Mouse (Mus musculus) adrenal gland, adult 18-20 months (tissue): Measurements from ENCODE around the gene Gm10961. TPM values are rescaled to one million over a fixed set of nuclear protein-coding genes. Genes with fewer than 3 reads are reported as not detected.

Experiments
- DNase-seq, 2 experiments: peaks; one replicate each; pipeline ENCODE4 v3.0.0; 2021 to 2022; ENCODE audit warnings: low spot score in 2 of 2
- total RNA-seq, 2 experiments: library from RNA; stranded (reverse); gene quantifications; 1 replicate in 1 of 2; 2 replicates in 1 of 2; pipeline ENCODE4 v1.2.3; 2021

Gene Gm10961
- total RNA-seq, 2 experiments from 2014 or later = not detected

GRCm38 (mm10) chr3:107656151-107656550 is 25.0 kb downstream of the Gm10961 start:
- DNase-seq = no peak

GRCm38 (mm10) chr3:107656888-107657287 is 25.8 kb downstream of the Gm10961 start:
- no peak for DNase-seq

- DNase-seq = no peak
These were observed 27.9 kb downstream of the Gm10961 start for GRCm38 (mm10) chr3:107659000-107659399.

DNA sequence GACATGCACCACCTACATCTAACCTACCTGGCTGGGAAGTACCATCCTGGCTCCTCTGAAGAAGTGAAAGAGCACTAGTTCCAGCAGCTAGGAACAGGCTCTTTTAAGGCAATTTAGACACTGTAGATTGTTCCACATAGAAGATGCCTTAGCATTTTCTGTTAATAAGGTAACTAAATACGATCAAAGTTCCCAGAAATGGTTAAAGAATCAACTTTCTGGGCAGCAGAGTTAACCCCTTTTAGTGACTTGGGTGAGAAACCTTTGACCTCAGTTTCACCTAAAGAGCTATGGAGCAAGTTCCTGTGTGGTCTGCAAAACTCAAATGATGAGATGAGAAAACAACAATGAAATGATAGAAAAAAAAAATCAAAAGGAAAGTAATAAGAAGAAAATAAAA is 33.5 kb downstream of the Gm10961 start:
- DNase-seq = no peak

- DNase-seq = no peak
These were observed 36.3 kb downstream of the Gm10961 start for GRCm38 (mm10) chr3:107667426-107667825.

GRCm38 (mm10) chr3:107668786-107669185 is 37.7 kb downstream of the Gm10961 start:
- no peak for DNase-seq

- no peak for DNase-seq
These were observed 39.4 kb downstream of the Gm10961 start for GRCm38 (mm10) chr3:107670500-107670899.

GRCm38 (mm10) chr3:107671509-107671908 is 40.4 kb downstream of the Gm10961 start:
- DNase-seq = no peak

- DNase-seq = no peak
These were observed 49.9 kb downstream of the Gm10961 start for GRCm38 (mm10) chr3:107680790-107681576.

Other genes starting within 250 kb of the Gm10961 start
- gene Kcnc4, start 171.8 kb upstream of the Gm10961 start, total RNA-seq = 10 to 100 TPM in 1 of 2 experiments, 1 to 10 TPM in 1; 9.4 to 12.9 TPM
- 10 to 100 TPM in 1 of 2 experiments, 1 to 10 TPM in 1; 6.4 to 14.9 TPM for gene Slc6a17, start 113.3 kb upstream of the Gm10961 start, total RNA-seq
- gene Ubl4b, start 76.2 kb upstream of the Gm10961 start, total RNA-seq = not detected
- gene Alx3, start 36.3 kb upstream of the Gm10961 start, total RNA-seq = not detected
- 10 to 100 TPM; 28.2 to 34.6 TPM for gene Strip1, start 372 bp downstream of the Gm10961 start, total RNA-seq
- gene Ahcyl1, start 65.2 kb downstream of the Gm10961 start, total RNA-seq = 100 to 1,000 TPM; 252 to 308 TPM
- 10 to 100 TPM; 13.2 to 34.7 TPM for gene Csf1, start 129.1 kb downstream of the Gm10961 start, total RNA-seq
- not detected for gene Eps8l3, start 245.9 kb downstream of the Gm10961 start, total RNA-seq